Mouse (Mus musculus): ENCODE measurements around the gene Fbxw11.

Fbxw11 gene

DNA sequence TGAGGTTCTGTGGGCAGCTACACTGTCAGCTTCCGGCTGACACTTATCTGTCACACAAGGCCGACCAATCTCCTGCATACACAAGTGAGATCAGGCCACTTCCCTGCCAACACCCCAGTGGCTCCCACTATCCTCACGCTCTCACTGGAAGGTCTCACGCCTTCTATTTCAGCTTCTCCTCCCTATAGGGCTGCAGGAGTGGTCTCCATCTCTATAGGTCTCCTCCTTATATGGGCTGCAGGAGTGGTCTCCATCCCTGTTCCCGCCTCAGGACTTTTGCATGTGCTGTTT, 110.0 kb downstream of the Fbxw11 start:
- DNase-seq (ENCODE audit: low spot score) = no peak

DNA sequence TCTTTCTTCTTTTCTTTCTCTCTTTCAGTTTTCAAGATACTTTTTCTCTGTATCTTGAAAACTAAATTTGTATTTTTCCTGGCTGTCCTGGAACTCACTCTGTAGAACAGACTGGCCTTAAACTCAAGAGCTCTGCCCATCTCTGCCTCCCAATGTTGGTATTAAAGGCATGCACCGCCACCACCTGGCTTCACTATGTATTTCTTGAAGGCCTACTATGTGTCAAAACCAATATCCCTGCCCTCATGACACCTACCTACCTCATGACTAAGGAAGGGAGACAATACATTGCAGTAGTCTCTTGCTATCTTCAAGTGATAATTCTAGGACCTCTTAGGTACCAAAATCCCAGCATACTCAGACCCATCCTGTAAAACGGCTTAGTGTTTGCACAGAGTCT, 110.8 kb downstream of the Fbxw11 start:
- DNase-seq (ENCODE audit: low spot score) = no peak

DNA sequence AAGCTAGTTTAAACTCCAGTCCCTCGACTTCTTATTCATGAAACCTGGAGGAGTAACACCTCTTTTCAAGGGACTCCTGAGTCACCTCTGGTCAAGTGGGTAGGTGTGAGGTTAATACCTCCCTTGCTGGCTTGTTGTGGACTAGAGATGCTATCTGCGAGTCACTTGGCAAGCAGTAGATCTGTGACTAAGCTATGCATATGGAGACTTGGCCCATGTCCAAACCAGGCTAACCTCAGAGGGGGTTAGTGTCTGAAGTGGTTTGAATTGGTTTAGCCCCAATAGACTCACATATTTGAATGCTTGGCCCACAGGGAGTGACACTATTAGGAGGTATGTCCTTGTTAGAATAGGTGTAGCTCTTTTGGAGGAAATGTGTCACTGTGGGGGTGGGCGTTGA, 120.2 kb downstream of the Fbxw11 start:
- no peak for DNase-seq (ENCODE audit: low spot score)

DNA sequence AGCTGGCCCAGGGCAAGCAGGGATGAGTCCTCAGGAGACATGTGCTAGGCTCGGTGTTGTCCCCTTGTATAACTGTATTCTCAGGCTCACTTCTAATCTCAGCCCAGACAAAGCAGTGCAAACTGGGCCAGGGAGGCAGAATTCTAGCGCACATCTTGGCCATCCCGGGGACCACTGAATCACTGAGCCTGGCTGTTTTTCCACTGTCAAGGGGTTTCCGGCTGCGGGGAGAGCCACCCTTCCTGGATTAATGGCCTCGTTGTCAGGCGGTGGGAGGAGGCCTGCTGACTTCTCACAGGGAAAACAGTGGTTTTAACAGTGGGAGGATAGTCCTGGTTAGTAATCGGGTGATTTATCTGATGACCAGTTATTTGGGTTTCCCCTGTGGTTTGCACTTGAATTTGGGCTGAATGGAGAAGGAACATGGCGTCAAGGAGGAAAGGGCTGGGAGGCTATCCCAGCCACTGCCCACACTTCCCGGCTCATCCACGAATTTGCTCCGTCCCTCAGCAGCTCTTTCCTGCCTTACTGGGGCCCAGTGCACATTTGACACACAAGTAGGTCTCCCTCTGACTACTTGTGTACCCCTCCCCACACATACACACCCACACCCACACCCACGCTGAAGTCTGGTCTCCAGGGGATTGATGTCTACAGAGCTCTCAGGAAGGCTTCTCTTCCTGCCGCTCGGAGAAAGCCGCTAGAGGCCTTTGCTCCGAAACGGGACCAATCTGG, 125.1 kb downstream of the Fbxw11 start:
- no peak for DNase-seq (ENCODE audit: low spot score)

DNA sequence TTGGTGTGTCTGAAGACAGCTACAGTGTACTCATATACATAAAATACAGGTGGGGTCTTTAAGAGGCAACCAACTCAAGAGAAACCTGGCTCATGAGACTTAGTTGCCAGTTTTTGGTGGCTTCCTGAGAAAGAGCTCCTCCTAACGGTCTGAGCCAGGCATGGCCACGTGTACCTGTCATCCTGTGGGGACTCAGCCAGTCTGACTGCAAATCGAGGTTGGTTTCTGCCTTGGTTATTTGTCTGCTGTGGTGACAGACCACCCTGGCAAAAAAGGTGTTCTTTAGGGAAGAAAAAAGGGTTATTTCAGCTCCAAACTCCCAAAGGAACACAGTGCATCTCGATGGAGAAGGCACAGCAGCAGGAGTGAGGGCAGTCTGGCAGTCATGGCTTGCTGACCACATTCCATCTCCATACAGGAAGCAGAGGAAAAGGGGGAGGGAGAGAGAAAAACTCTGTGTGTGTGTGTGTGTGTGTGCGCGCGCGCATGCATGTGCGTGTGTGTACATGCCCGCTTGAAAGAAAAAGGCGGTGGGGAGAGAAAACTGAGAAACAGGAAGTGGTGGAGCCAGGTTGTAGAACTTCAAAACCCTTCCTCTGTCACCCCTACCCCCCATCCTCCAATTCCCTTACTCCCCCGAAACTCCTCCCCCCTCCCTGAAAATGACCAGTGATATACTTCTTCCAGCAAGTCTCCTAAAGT, 126.3 kb downstream of the Fbxw11 start:
- DNase-seq (ENCODE audit: low spot score) = peak; percentile 70

DNA sequence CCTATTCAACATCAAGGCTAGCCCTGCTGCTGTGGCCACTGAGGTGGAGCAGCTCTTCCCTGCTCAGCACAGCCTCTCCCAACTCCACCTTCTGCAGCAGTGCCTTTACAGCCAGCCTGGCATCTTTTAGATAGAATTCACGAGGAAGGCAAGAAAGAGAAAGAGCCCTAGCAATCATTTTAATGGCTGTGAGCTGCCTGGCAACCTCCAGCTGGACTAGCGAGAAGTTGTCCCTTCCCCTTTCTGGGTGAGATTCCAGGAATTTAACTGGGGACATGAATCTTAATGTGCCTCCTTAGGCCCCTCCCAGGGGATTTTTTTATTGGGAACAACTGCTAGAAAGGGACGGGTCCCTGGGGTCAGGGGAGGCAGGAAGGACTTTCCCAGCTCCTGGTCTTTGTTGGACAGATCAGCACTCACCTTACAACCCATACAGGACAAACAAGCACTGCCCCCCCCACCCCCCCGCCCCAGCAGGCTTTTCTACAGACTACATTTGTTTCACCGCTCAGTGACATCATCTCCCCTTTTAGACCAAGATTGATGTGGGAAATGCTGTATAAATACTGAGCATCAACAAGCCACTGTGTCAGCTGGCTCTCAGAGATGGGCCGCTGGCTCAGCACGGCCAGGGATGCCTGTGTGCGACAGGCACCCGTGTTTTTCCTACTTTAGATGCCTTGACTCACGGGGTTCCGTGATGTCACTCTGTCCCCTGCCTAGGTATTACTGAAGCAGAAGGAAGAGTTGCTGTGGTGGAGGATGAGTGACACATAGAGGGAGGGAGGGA, 138.4 kb downstream of the Fbxw11 start:
- no peak for DNase-seq (ENCODE audit: low spot score)

DNA sequence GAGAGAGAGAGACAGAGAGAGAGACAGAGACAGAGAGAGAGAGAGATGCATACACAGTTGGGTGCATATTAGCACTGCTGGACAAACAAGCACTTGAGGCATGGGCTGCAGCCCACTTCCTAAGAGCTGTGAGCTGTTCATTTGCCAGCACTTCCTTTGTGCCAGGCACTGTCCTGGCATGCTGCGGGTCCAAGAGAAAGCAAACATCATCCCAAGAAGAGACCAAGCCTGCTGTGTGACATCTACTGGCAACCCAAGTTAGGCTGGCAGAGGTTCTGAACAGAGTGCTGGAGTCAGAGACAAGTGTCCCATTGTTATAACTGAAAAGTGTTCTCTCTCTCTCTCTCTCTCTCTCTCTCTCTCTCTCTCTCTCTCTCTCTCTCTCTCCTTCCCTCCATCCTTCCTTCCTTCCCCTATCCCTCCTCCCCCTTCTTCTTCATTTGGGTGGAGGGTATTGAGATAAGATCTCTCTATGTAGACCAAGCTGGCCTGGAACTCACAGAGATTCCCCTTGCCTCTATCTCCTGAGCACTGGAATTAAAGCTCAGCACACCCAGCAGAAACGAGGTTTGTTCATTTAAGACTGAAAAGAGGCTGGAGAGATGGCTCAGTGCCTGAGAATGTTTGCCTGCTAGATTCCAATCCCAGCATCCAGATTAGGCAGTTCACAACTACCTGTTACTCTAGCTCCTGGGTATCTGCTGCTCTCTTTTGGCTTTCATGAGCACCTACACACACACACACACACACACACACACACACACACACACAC, 139.3 kb downstream of the Fbxw11 start:
- no peak for DNase-seq (ENCODE audit: low spot score)

DNA sequence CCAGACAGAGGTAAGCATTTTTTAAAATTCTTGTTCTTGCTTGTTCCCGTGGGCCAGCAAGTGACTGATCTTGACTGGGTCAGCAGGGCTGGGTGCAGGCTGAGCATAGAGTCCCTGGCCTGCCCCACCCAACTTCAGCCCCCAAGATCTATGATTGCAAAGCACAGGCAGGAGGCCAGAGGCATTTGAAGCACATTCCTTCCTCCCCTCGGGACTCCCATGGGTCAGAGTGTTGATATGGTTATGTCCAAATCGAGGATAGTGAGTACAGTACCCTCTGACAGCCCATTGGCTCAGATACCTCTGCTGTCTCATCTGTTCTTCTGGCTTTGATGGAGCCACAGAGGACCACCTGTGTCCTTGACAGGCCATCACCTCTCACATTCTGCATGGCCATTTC, 140.2 kb downstream of the Fbxw11 start:
- no peak for DNase-seq (ENCODE audit: low spot score)

DNA sequence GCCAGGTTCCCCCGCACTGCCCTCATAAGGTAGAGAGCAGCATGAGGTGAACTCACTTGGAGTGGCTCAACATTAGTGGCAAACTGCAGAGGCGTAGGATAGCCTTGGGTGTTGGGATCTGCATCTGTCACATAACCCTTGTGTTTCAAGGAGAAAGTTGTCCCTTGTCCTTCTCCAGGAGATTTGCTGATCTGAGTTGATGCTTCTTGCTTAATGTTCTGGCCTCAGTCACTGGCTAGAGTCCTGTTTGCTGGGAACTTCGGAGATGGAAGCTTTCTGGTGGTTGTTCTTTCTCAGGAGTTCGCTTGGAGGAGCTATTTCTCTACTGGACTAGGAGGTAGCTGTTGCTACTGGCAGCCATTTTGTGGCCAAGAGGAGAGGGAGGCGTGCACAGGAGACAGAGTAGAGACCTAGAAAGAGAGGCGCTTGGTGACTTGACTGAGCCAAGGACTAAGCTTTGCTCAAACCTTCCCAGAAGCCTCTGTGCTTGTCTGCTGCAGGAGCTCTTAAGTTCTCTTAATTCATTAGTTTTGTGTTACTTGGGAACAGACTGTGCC, 143.1 kb downstream of the Fbxw11 start:
- no peak for DNase-seq (ENCODE audit: low spot score)

DNA sequence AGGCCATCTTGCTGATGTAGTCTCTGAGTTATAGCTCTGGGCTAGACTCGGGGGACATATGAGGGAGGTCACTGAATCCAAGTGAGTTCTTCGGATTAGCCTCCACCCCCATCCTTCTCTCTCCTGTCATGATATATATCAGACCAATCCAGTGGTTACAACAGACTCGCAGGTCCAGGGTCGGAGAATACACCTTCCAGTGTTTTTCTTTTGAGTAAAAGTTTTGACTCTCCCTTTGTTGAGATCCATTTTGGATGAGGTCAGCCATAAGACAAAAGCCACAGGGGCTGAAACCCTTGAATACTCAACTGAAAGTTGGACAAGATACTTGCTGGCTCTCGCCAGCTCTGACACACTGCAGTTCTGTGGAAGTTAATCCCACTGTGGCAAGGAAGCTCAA, 143.7 kb downstream of the Fbxw11 start:
- no peak for DNase-seq (ENCODE audit: low spot score)

DNA sequence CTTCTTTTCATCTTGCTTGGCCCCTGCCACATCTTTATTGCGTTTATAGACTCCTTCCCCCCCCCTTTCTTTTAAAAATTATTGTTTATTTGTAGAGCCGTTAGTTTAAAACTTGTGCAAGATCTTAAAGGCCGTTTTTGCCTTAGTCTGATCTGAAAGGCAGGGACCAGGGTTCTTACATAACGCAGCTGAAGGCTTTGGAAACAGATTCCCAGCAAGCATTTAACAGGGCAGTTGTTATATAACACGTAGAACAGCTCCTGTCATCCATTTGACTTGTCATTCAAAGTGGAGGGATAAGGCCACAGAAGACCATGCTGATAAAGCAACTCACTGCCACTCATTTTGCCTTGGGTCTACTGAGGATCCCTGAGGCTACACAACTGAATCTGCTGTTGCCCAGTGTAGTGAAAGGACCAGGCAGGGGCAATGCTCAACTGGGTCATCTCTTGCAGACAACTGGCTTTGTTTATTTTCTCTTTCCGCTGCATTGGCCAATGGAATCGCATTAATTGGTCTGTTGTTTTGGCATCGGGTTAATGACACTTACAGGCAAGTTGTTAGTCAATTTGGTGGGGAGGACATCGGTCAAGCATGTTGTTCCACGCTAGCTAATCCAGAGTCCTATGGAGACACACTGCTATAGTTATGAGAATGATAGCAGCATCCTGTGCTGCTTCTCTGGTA, 152.4 kb downstream of the Fbxw11 start:
- no peak for DNase-seq (ENCODE audit: low spot score)
